Mouse (Mus musculus) spleen, adult 12 weeks (tissue): ENCODE results near the gene Eif3f.

Experiments used
- DNase-seq: peaks from one replicate; pipeline ENCODE4 v3.0.0; 2022; ENCODE audit warnings: low spot score

Eif3f gene

GRCm38 (mm10) chr7:108968201-108968600, 34.0 kb downstream of the Eif3f start:
- no peak for DNase-seq

GRCm38 (mm10) chr7:108972273-108972672, 38.1 kb downstream of the Eif3f start:
- no peak for DNase-seq

GRCm38 (mm10) chr7:108985934-108986708, 51.9 kb downstream of the Eif3f start:
- DNase-seq, result no peak

- DNase-seq, result no peak
Measured at GRCm38 (mm10) chr7:108991207-108991606, 57.0 kb downstream of the Eif3f start.
